Mouse (Mus musculus): Measurements from ENCODE around the gene Gm45062.
A peak's percentile ranks its signal among the peaks of the same experiment; 100 is the strongest.

The Gm45062 gene

GRCm38 (mm10) chr6:8420187-8420503 lies 160.9 kb downstream of the Gm45062 start:
- DNase-seq, result no peak

DNA sequence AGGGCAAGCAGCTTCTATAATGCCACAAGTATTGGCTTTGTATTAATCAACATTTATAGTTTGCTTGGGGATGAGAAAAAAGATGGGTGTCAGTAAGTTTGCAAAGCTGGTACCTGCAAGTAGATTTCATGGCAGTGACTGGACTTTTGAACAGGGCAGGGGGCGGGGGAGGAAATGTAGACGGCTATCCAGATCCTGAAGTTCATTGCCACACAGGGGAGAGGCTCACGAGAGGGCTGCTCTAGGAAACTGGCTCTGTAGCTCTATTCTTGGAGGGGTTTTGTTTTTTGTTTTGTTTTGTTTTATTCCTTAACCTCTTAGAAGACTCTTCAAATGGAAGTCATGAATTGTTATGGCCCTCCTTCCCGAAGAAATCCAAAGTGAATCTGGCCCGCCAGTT lies 162.2 kb downstream of the Gm45062 start:
- no peak for DNase-seq

GRCm38 (mm10) chr6:8421959-8422581 lies 162.8 kb downstream of the Gm45062 start:
- DNase-seq, result no peak

GRCm38 (mm10) chr6:8423142-8423541 lies 163.9 kb downstream of the Gm45062 start:
- DNase-seq, result no peak

- DNase-seq, result no peak
These were observed 168.4 kb downstream of the Gm45062 start for GRCm38 (mm10) chr6:8427692-8428091.

- no peak for DNase-seq
These were observed 171.5 kb downstream of the Gm45062 start for GRCm38 (mm10) chr6:8430610-8431234.

DNA sequence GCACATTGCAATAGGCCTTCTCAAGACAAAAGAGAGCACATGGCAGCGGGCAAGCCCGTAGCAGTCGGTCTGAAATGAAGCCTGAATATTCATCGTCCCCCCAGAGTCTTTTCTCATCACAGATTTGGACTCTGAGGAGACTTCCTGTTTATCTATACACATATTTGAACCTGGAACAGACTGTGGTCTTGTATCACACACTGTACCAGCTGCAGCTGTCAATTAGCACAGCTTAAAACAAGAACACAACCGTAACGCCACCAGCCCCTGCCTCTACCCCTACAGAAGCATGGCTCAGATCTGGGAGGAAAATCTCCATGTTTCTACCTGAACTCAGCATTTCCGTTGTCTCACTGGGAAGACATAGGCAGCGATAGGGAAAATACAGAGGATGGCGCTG lies 173.9 kb downstream of the Gm45062 start:
- DNase-seq, result no peak

GRCm38 (mm10) chr6:8437937-8438336 lies 178.7 kb downstream of the Gm45062 start:
- no peak for DNase-seq

- no peak for DNase-seq
These were observed 182.6 kb downstream of the Gm45062 start for GRCm38 (mm10) chr6:8441814-8442213.

GRCm38 (mm10) chr6:8446786-8447185 lies 187.5 kb downstream of the Gm45062 start:
- no peak for DNase-seq

GRCm38 (mm10) chr6:8455599-8455998 lies 196.3 kb downstream of the Gm45062 start:
- no peak for DNase-seq

GRCm38 (mm10) chr6:8458596-8458995 lies 199.3 kb downstream of the Gm45062 start:
- DNase-seq, result no peak

DNA sequence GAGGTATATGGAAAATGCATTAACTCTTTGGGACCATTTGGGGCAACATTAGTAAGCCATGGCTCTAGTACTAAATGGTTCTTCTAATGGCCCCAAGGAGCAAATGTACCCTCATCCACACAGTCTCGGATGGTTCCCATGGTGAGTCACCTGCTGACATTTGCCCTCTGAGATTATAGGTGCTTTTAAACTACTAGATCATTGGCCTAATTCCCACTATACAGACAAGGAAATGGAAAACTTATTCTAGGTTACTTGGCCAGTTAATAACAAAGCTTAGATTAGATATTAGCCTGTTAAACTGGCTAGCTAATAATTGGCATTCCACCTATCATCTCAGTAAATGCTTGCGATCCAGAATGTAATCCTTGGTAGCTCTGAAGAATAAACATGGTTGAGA lies 203.2 kb downstream of the Gm45062 start:
- peak; percentile 59 for DNase-seq

DNA sequence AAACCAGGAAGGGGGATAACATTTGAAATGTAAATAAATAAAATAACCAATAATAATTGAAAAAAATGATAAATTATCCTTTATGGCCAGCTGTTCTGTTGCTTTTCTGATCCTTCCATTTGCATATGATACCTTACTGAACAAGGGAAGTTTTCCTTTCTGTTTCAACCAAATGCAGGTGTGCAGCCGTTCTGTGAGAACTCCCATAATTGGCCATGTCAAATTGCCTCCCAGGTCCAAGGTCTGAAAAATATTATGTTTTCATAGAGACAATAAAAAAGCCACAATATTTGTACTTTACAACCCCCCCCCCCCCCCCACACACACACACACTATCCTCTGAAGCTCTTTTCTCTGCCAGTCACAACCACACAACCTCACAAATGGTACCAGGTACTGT lies 206.1 kb downstream of the Gm45062 start:
- no peak for DNase-seq

GRCm38 (mm10) chr6:8465985-8466384 lies 206.7 kb downstream of the Gm45062 start:
- no peak for DNase-seq

DNA sequence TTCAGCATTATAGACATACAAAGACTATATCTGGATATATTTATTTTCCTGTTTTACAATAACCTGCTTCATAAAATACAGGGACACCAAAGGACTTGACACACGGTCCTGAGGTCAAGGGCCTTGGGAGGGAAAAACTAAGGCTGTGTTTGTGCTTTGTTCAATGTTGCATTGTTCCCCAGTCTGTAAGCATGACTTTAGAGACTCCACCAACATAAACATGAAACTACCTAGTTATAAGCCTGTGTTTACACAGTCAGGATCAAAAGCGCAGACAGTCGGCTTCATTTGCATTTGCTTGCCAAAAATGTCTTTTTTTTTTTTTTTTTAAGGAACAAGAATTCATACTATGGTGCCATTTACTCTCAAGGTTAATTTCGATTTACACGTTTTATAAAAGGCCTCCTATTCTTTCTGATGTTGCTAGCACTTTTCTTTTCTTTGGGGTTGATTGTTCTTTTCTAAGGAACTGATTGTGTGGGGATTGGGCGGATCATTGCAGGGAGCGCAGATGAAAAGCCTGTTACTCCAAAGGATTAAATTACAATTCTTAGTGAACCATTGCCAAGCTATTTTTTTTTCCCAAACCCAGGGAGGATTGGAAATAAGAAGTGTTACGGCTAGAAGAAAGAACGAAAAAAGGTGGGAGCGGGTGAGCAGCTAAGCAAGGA lies 208.6 kb downstream of the Gm45062 start:
- no peak for DNase-seq

GRCm38 (mm10) chr6:8469918-8470317 lies 210.7 kb downstream of the Gm45062 start:
- peak; percentile 46 for DNase-seq

DNA sequence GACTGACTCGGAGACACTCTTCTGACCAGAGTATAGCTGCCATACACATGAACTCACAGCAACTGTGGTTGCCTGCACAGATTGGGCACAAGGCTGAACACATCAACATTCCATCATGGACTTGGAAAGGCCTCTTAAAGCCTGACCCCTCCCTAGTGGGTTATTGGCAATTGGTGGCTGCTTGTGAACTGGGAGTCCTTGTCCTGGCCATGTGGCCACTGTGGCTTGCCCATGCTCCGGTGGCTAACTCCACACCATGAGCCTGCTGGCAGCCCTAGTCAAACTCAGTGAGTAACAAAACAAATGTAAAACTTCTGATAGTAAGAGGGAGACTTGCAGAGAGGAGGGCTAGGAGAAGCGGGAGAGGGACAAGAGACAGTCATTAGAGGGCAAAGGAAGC lies 212.9 kb downstream of the Gm45062 start:
- no peak for DNase-seq

DNA sequence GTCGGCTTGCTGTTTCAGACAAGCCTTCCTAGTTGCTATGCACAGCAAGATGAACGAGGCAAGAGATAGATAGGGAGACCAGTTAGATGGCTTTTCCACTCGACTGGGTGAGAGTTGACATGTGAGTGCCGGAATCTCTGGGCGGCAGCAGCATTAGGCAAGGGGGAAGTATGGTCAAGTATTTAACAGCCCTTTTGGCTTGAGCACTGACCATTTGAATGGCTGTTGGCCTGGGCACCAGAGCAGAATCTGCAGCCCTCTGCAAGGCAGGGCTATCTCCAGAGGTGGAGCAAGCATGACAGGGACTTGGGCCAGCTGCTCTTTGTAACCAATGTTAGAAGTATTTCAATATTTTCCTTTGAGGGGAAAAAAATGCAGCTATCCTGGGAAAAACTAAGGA lies 213.7 kb downstream of the Gm45062 start:
- DNase-seq, result peak; percentile 32

DNA sequence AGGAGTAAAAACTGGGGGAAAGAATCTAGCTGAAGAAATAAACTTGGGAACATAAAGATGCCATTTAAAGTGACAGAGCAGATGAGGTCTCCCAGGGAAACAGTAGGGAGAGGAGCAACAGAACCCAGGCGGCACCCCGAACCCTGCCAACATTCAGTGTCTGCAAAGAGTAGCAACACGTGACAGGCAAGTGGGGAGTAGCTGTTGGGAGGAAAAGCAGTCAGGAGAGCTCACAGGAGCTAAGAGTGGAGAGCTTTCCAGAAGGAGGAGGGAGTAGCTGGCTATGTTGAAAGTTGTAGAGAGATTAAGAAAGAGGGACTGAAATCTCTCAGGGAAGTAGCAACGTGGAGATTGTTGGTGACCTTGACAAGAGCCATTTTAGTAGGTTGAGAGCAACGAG lies 214.2 kb downstream of the Gm45062 start:
- no peak for DNase-seq

DNA sequence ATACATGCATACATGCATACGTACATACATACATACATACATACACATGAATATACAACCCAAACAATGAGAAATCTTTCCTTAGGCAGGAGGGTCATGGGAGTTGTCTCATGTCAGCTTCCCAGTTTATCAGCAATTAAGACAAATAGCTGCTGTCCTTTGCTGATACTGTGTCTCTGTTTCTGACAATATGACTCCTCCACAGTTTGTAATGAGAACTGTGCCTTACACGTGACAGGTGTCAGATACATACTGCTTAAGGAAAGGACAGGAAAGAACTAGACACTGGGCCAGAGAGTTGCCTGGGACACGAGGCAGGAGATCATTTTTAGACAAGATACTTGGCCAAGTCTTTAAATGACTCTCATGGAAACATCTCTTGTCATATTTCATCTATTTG lies 215.1 kb downstream of the Gm45062 start:
- no peak for DNase-seq

GRCm38 (mm10) chr6:8474820-8475219 lies 215.6 kb downstream of the Gm45062 start:
- no peak for DNase-seq

GRCm38 (mm10) chr6:8479176-8479575 lies 219.9 kb downstream of the Gm45062 start:
- no peak for DNase-seq

DNA sequence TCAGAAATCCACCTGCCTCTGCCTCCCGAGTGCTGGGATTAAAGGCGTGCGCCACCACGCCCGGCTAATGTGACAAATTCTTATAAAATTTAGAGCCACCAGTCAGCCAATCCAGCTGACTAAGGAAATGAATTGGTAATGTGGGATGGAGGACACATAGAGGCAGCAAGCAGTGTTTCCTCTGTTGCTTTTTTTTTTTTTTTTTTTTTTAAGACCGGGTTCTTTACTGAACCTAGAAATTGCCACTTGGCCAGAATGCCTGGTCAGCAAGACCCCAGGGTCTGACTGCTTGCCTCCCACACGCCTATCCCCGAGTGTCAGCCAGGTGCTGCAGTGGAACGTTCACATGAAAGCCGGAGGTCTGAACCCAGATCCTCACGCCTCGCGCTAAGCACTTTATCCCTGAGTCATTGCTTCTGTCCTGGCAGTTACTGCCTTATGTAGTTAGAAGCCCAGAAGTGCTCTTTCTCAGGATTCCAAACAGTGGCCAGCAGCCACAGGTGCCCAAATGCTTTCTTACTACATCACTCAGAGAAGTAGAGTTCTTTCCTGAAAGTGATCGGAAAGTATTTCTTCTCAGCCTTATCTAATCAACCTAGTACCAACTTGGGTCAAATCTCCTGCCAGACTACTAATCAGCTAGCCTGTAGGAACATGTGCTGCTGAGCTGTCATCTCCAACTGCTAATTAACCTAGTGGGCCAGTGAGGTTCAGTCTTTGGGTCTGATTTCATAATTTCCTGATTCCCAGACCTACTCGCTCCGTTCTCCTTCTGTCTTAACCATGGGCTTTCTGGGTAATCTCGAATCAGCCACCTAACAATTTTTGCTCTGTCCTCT lies 225.4 kb downstream of the Gm45062 start:
- DNase-seq, result no peak
